Mouse (Mus musculus) duodenum, adult 2 months (tissue): ENCODE measurements around the gene Vmn1r60. TPM values are rescaled to one million over a fixed set of nuclear protein-coding genes. Genes with fewer than 3 reads are reported as not detected.

Source experiments
- polyA plus RNA-seq: library from polyadenylated mRNA; depleted of rRNA; stranded (reverse); fragments of >200 nt; gene quantifications from 2 replicates; pipeline ENCODE4 v1.2.3, GENCODE M21; 2012; ENCODE audit warnings: low replicate concordance; rRNA removed

Vmn1r60 gene
- not detected in 2 replicates for polyA plus RNA-seq

DNA sequence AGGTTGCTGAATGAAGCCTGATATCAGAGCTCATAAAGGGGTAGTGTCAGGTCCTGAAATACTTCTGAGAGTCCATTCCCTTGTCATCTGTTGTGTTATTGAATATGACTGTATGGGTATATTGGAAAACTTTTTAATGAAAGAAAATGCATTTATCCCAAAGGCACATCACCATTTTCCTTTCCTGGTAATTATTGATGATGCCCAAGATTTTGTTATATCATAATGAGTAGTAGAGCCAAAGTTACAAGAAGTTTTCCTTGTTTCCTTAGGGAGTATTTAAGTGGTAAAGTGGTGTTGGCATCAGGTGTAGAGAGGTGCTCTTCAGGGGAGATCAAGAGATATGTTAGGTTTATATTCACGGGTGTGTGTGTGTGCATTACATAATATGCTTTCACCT, at the start of gene Vmn1r60:
Gene Vmn1r60, minus strand, starts transcription at position 101 of the 400 bp plus-strand sequence.

DNA sequence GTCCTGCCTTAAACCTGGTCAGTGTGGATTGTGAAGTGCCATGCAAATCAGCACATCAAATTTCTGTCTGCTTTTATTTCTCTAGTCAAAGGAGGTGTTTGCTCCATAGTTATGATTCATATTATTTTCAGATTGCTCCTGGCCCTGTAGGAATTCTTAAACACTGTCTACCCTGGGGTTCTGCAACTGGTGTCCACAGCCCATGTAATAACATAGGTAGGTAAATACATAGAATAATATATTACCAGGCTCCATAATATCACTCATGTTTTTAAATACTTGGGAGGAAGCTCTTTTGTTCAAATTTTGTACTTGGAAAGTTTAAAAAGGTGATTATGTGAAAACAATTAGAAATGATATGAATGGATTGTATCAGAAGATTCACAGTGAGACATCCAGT, 53.3 kb downstream of the Vmn1r60 start, which contains the start of gene Vmn2r28:
Gene Vmn2r28, minus strand, starts transcription at position 101 of the 400 bp plus-strand sequence.

Other genes starting within 250 kb of the Vmn1r60 start
- gene Gm5065, start 196.8 kb downstream of the Vmn1r60 start, polyA plus RNA-seq, result not detected in 2 replicates
- gene Nlrp2, start 196.3 kb downstream of the Vmn1r60 start, polyA plus RNA-seq, result not detected in 2 replicates
- not detected in 2 replicates for gene Vmn1r58, start 133.9 kb downstream of the Vmn1r60 start, polyA plus RNA-seq
- not detected in 2 replicates for gene Vmn1r59, start 90.5 kb downstream of the Vmn1r60 start, polyA plus RNA-seq
- not detected in 2 replicates for gene Vmn2r28, start 53.4 kb downstream of the Vmn1r60 start, polyA plus RNA-seq
- gene Vmn1r61, start 66.0 kb upstream of the Vmn1r60 start, polyA plus RNA-seq, result not detected in 2 replicates
- gene Vmn1r62, start 126.3 kb upstream of the Vmn1r60 start, polyA plus RNA-seq, result not detected in 2 replicates